Mouse (Mus musculus) G1E (cell line): ENCODE results near the gene Tssc4.

ENCODE experiments used
- CTCF ChIP-seq: IDR thresholded peaks from 2 replicates; pipeline ENCODE4 v1.5.1; 2012; ENCODE audit warnings: low read depth, low read length, inconsistent platforms, mixed read lengths
- GATA1 ChIP-seq: IDR thresholded peaks from 2 replicates; pipeline ENCODE4 v1.6.1; 2012; ENCODE audit warnings: borderline replicate concordance, low read length, inconsistent platforms, mixed read lengths

GRCm38 (mm10) chr7:143020764-143021163, 48.3 kb upstream of the Tssc4 start:
- TF ChIP-seq CTCF, result no peak
- no peak for TF ChIP-seq GATA1
